Mouse (Mus musculus): Measurements from ENCODE around the gene Eif3i.

The Eif3i gene

GRCm38 (mm10) chr4:129600233-129601158 lies at the start of gene Eif3i, which contains the start of gene Tmem234:
Gene Eif3i (minus strand): TSS chr4:129600648.
Gene Tmem234 (plus strand): TSS chr4:129600668.
- peak; percentile 64 for DNase-seq (ENCODE audit: low read depth, low spot score)

GRCm38 (mm10) chr4:129648656-129649055 lies 48.2 kb upstream of the Eif3i start:
- DNase-seq (ENCODE audit: low read depth, low spot score), result no peak

GRCm38 (mm10) chr4:129645204-129645603 lies 44.8 kb upstream of the Eif3i start:
- DNase-seq (ENCODE audit: low read depth, low spot score), result no peak

GRCm38 (mm10) chr4:129641756-129642155 lies 41.3 kb upstream of the Eif3i start:
- no peak for DNase-seq (ENCODE audit: low read depth, low spot score)

GRCm38 (mm10) chr4:129640638-129641467 lies 40.4 kb upstream of the Eif3i start, which contains the start of gene Txlna:
Gene Txlna (minus strand): TSS chr4:129641065.
- peak; percentile 87 for DNase-seq (ENCODE audit: low read depth, low spot score)

GRCm38 (mm10) chr4:129640101-129640637 lies 39.7 kb upstream of the Eif3i start:
- no peak for DNase-seq (ENCODE audit: low read depth, low spot score)

- DNase-seq (ENCODE audit: low read depth, low spot score), result no peak
Measured at GRCm38 (mm10) chr4:129639221-129639620, 38.8 kb upstream of the Eif3i start.

- no peak for DNase-seq (ENCODE audit: low read depth, low spot score)
Measured at GRCm38 (mm10) chr4:129633852-129634251, 33.4 kb upstream of the Eif3i start.

GRCm38 (mm10) chr4:129631867-129632266 lies 31.4 kb upstream of the Eif3i start:
- no peak for DNase-seq (ENCODE audit: low read depth, low spot score)

GRCm38 (mm10) chr4:129630944-129631343 lies 30.5 kb upstream of the Eif3i start:
- no peak for DNase-seq (ENCODE audit: low read depth, low spot score)

- DNase-seq (ENCODE audit: low read depth, low spot score), result no peak
Measured at GRCm38 (mm10) chr4:129626035-129626434, 25.6 kb upstream of the Eif3i start.

GRCm38 (mm10) chr4:129625496-129625895 lies 25.0 kb upstream of the Eif3i start:
- no peak for DNase-seq (ENCODE audit: low read depth, low spot score)

GRCm38 (mm10) chr4:129625029-129625370 lies 24.6 kb upstream of the Eif3i start:
- no peak for DNase-seq (ENCODE audit: low read depth, low spot score)

- peak; percentile 63 for DNase-seq (ENCODE audit: low read depth, low spot score)
Measured at GRCm38 (mm10) chr4:129624281-129625028, 24.0 kb upstream of the Eif3i start.

- no peak for DNase-seq (ENCODE audit: low read depth, low spot score)
Measured at GRCm38 (mm10) chr4:129623681-129624091, 23.2 kb upstream of the Eif3i start, which contains the start of gene Ccdc28b. Gene Ccdc28b (minus strand): TSS chr4:129623947.

- no peak for DNase-seq (ENCODE audit: low read depth, low spot score)
Measured at GRCm38 (mm10) chr4:129622803-129623535, 22.5 kb upstream of the Eif3i start.

GRCm38 (mm10) chr4:129622120-129622802 lies 21.8 kb upstream of the Eif3i start:
- no peak for DNase-seq (ENCODE audit: low read depth, low spot score)

GRCm38 (mm10) chr4:129621283-129621841 lies 20.9 kb upstream of the Eif3i start:
- no peak for DNase-seq (ENCODE audit: low read depth, low spot score)

GRCm38 (mm10) chr4:129620419-129621282 lies 20.2 kb upstream of the Eif3i start:
- no peak for DNase-seq (ENCODE audit: low read depth, low spot score)

Measured in c-Kit-negative CD71-positive TER-119-positive erythroid progenitor cells, embryonic 14.5 days (primary cell).